Mouse (Mus musculus) liver, embryonic 12.5 days (tissue): ENCODE measurements around the gene Vmn2r14. TPM values are rescaled to one million over a fixed set of nuclear protein-coding genes. Genes with fewer than 3 reads are reported as not detected.
"Not testable (repeated sequence)": the region's sequence is repeated elsewhere in the genome, so short reads cannot be mapped to it uniquely, and the experiment has no call there.

Source experiments
- ATAC-seq: fragments of 200-750 bp; cut with Nextera tagmentation; 2 replicates; pipeline ENCODE4 v1.8.0; 2017; ENCODE audit warnings: moderate number of reproducible peaks, mild to moderate bottlenecking, moderate library complexity
- H3K27ac ChIP-seq: fragments of 300-500 bp; sonication (generic); 2 replicates; pipeline ENCODE4 v1.5.1; 2016; ENCODE audit warnings: mild to moderate bottlenecking
- H3K27me3 ChIP-seq: fragments of 300-500 bp; sonication (generic); replicated peaks from 2 replicates; pipeline ENCODE4 v1.6.1; 2016; ENCODE audit warnings: mild to moderate bottlenecking, moderate library complexity
- H3K36me3 ChIP-seq: fragments of 300-500 bp; sonication (generic); 2 replicates; pipeline ENCODE4 v1.6.1; 2016; ENCODE audit warnings: mild to moderate bottlenecking, moderate library complexity
- H3K4me1 ChIP-seq: fragments of 300-500 bp; sonication (generic); 2 replicates; pipeline ENCODE4 v1.6.1; 2016
- H3K4me2 ChIP-seq: fragments of 300-500 bp; sonication (generic); 2 replicates; pipeline ENCODE4 v1.6.1; 2016; ENCODE audit warnings: mild to moderate bottlenecking, moderate library complexity
- H3K4me3 ChIP-seq: fragments of 300-500 bp; sonication (generic); 2 replicates; pipeline ENCODE4 v1.5.1; 2016; ENCODE audit warnings: mild to moderate bottlenecking, moderate library complexity
- H3K9ac ChIP-seq: fragments of 300-500 bp; sonication (generic); 2 replicates; pipeline ENCODE4 v1.6.1; 2016; ENCODE audit warnings: mild to moderate bottlenecking, moderate library complexity
- H3K9me3 ChIP-seq: fragments of 300-500 bp; sonication (generic); replicated peaks from 2 replicates; pipeline ENCODE4 v1.6.1; 2016; ENCODE audit warnings: mild to moderate bottlenecking, moderate library complexity
- whole genome bisulfite sequencing: fragments of 180-500 bp; shearing (Covaris S2); methylation state at CpG from one replicate; pipeline ENCODE4 v1.1.7; 2016; ENCODE audit not compliant: insufficient replicate concordance; 5-methylcytosine and 5-hydroxymethylcytosine counted together
- polyA plus RNA-seq: library from polyadenylated mRNA; unstranded; fragments of >200 nt; fragmentation: Nextera tagmentation; extraction: Ambion mirVana; gene quantifications from 2 replicates; pipeline ENCODE4 v1.2.1, GENCODE M21; 2016

The Vmn2r14 gene
- not detected in 2 replicates for polyA plus RNA-seq

DNA sequence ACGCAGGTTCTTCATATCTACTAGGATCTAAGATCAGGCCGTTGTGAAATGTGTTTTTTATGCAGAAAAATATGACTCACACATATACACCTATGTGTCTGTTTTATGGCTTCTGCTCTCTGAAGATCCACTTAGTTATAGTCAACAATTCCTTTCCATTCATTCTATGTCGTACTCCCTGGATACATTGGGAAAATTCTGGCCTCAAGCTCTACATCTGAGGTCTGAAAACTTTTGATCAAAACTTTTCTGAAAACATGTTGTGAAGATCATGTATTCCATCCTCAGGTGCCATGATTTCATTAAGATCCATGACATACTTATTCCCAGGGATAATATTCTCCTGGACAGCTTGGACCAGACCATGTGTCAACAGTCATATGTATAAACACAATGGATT is at the start of gene Vmn2r14:
Gene Vmn2r14 (minus strand): TSS at position 101 of the 400 bp plus-strand sequence.
- H3K27me3 ChIP-seq = no peaks in the 10 kb centered on the region
- 0 out of 2 replicates have a peak, but pooled peaks cover 3% of the 10 kb centered on the region for H3K9me3 ChIP-seq
- 36% methylated on average over 3 of the region's 3 CpGs for WGBS
- H3K4me1 ChIP-seq = no peaks in the 10 kb centered on the region
- no peak within 1 kb of the TSS for H3K4me3 ChIP-seq
- H3K27ac ChIP-seq = no peak within 1 kb of the TSS
- no peak for ATAC-seq
- no peak within 1 kb of the TSS for H3K4me2 ChIP-seq
- no peak within 1 kb of the TSS for H3K9ac ChIP-seq
- H3K36me3 ChIP-seq = no peaks in the 10 kb centered on the region

DNA sequence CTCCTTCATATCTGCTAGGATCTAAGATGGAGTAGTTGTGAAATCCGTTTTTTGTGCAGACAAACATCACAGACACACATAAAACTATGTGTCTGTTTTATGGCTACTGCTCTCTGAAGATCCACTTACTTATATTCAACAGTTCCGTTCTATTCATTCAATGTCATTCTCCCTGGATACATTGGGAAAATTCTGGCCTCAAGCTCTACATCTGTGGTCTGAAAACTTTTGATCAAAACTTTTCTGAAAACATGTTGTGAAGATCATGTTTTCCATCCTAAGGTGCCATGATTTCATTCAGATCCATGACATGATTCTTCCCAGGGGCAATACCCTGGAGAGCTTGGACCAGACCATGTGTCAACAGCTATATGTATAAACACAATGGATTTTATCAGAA is 32.4 kb downstream of the Vmn2r14 start, which contains the start of gene Vmn2r13:
Gene Vmn2r13 (minus strand): TSS at position 101 of the 400 bp plus-strand sequence.
- not testable (repeated sequence) for H3K9me3 ChIP-seq, H3K4me1 ChIP-seq, H3K9ac ChIP-seq, H3K4me3 ChIP-seq, H3K27ac ChIP-seq, H3K27me3 ChIP-seq, H3K36me3 ChIP-seq, H3K4me2 ChIP-seq, ATAC-seq
- 42% methylated on average over 2 of the region's 2 CpGs for WGBS

DNA sequence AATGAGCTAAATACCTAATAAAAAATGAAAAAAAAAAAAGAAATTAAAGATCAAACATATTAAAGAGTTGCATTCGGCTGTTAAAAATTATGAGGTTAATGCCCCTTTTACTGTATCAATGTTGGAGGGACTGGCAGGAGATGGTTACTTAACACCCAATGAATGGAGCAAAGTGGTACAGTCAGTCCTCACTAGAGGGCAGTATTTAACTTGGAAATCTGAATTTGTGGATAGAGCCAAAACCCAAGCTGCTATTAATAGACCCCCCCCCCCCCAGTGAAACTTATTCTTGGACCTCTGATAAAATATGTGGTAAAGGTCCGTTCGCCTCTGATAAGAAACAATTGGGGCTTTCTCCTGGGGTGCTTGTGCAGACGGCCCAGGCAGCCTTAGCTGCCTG is 57.7 kb downstream of the Vmn2r14 start:
- not testable (repeated sequence) for H3K4me1 ChIP-seq, ATAC-seq, H3K4me2 ChIP-seq, H3K27ac ChIP-seq, H3K9ac ChIP-seq, H3K4me3 ChIP-seq, H3K36me3 ChIP-seq, H3K9me3 ChIP-seq, H3K27me3 ChIP-seq
- WGBS = 63% methylated on average over 4 of the region's 4 CpGs

Other genes starting within 250 kb of the Vmn2r14 start
- not detected in 2 replicates for gene Vmn2r10, start 218.2 kb downstream of the Vmn2r14 start, polyA plus RNA-seq
- gene Vmn2r11, start 165.1 kb downstream of the Vmn2r14 start, polyA plus RNA-seq = not detected in 2 replicates
- not detected in 2 replicates for gene Vmn2r12, start 126.8 kb downstream of the Vmn2r14 start, polyA plus RNA-seq
- not detected in 2 replicates for gene Vmn2r13, start 32.5 kb downstream of the Vmn2r14 start, polyA plus RNA-seq
- gene Vmn2r15, start 72.9 kb upstream of the Vmn2r14 start, polyA plus RNA-seq = not detected in 2 replicates
- not detected in 2 replicates for gene Vmn2r16, start 105.5 kb upstream of the Vmn2r14 start, polyA plus RNA-seq
- gene Vmn2r17, start 195.0 kb upstream of the Vmn2r14 start, polyA plus RNA-seq = not detected in 2 replicates